Mouse (Mus musculus) Patski (cell line): ENCODE data around the gene Lbx1. TPM values are rescaled to one million over a fixed set of nuclear protein-coding genes. Genes with fewer than 3 reads are reported as not detected.

Experiments
- ATAC-seq: fragments of 100-300 bp; one replicate; pipeline ENCODE4 v1.8.0; 2021
- CTCF ChIA-PET: fragments of 350-600 bp; sonication (Branson Sonifier 250); formaldehyde crosslinking; loops from one replicate; lab custom pipeline; 2022; ENCODE audit warnings: inconsistent platforms; lab: Charles Lee
- POLR2A ChIA-PET: fragments of 350-600 bp; sonication (Branson Sonifier 250); formaldehyde crosslinking; loops from one replicate; lab custom pipeline; 2022; ENCODE audit warnings: antibody characterized with exemption, inconsistent platforms; lab: Charles Lee
- DNase-seq: peaks from one replicate; pipeline ENCODE4 v3.0.0-alpha.2; 2011; ENCODE audit warnings: low read depth, low spot score
- H3K27me3 ChIP-seq: fragments of 371-371 bp; one replicate; pipeline ENCODE4 v1.5.1; 2021
- CTCF ChIP-seq: fragments of 100-300 bp; IDR thresholded peaks from one replicate; pipeline ENCODE4 v1.5.1; 2021
- in situ Hi-C: fragments of 300-500 bp; cut with MboI; formaldehyde crosslinking; loops from 3 replicates; pipeline ENCODE4 v1.11.1; 2018; ENCODE audit warnings: low pct_unique_long_range_greater_than_20kb, mixed read lengths
- polyA plus RNA-seq: library from polyadenylated mRNA; unstranded; gene quantifications from one replicate; pipeline ENCODE4 v1.2.3, GENCODE M21; 2021

The Lbx1 gene
- polyA plus RNA-seq, 1 experiment from 2014 or later: not detected

DNA sequence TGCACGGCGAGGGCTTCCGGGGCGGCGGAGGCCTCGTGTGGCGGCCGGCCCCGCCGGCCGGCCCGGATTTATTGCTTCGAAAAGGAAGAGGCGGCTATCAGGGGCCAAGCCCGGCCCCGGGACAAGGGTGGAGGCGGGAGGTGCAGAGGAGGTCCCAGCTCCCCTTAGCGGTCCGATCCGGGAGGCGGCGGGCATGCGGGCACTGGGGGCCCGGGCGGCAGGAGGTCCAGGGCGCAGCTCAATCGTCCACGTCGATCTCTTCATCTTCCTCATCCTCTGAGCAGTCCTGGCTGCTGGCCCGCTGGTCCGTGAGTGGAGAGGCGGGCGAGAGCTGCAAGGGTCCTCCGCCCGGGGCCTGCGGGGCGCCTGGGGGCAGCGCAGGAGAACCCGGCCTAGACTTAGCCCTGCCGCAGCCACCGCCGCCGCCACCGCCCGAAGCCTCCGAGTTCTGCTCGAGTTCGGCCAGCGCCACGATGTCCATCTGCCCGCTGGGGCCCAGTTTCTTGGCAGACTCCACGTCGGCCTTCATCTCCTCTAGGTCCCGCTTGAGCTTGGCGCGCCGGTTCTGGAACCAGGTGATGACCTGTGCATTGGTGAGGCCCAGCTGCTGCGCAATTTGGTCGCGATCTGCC, 2.0 kb downstream of the Lbx1 start:
- no peak for TF ChIP-seq CTCF
- ATAC-seq (no peak), DNase-seq (no peak)
- ChIA-PET CTCF (no interaction called here), POLR2A (interaction anchor here (0.6 kb wide), 1 partner anchor 54 kb away, joined by 5 read pairs; no protein-coding TSS in a partner anchor)
- in situ Hi-C loops: no loop called here
- H3K27me3 ChIP-seq: peaks cover 93% of the 10 kb centered on the region

DNA sequence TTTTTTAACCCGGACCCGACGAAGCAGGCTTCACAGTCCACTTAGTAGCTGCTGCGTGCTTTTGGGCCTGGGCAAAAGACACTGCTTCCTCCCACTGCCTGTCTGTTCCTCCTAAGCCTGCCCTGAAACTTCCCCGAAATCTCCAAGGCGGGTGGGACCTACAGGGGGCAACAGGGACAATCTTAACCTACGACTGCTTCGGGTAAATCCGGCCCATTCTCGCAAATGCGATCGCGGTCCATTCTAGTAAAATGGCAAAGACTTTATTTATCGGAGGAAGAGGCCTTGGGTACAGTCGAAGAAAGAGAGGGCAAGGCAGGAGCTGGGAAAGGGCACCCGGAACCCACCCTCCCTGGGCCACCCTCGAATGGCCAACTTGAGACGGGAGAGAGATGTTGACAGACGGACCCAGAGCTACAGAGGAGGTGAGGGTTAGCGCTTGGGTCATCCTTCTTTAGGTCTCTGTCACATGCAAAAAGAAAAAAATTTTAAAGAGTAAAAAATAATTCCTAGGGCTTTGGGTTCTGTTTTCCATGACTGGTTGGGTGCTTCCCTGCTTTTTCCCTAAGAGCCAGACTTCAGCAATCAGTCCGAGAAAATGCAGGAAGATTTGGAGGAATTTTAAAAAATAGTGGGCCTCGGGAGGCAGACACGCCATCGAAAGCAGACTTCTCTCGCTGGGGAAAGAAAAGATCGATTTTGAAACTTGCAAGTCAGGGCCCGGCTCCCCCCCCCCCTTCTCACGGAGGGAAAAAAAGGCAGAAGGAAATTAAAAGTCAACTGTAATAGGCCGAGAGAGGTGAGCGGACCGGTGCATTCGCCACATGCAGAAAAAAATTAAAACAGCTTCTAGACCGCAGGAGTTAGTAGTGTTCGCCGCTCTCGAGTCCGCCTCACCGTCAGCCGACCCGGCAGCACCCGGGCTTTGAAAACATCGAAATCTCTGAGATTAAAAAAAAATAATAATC, 2.9 kb downstream of the Lbx1 start:
- DNase-seq: no peak
- ChIA-PET CTCF (no interaction called here), POLR2A (interaction anchor here (0.6 kb wide), 1 partner anchor 53 kb away, joined by 5 read pairs; no protein-coding TSS in a partner anchor)
- ATAC-seq: no peak
- in situ Hi-C loops: no loop called here
- peaks cover 91% of the 10 kb centered on the region for H3K27me3 ChIP-seq
- TF ChIP-seq CTCF: no peak

- in situ Hi-C loops: no loop called here
- CTCF ChIA-PET: no interaction called here
Measured at GRCm38 (mm10) chr19:45232036-45232410, 3.6 kb downstream of the Lbx1 start.

GRCm38 (mm10) chr19:45231383-45232035, 4.1 kb downstream of the Lbx1 start:
- ChIA-PET CTCF (no interaction called here), POLR2A (no interaction called here)
- in situ Hi-C loops: no loop called here
- TF ChIP-seq CTCF: no peak
- DNase-seq (no peak), ATAC-seq (no peak)
- peaks cover 90% of the 10 kb centered on the region for H3K27me3 ChIP-seq

More at GRCm38 (mm10) chr19:45232036-45232410, 3.6 kb downstream of the Lbx1 start:
- POLR2A ChIA-PET: no interaction called here
- peaks cover 91% of the 10 kb centered on the region for H3K27me3 ChIP-seq
- DNase-seq (no peak), ATAC-seq (no peak)
- TF ChIP-seq CTCF: no peak

DNA sequence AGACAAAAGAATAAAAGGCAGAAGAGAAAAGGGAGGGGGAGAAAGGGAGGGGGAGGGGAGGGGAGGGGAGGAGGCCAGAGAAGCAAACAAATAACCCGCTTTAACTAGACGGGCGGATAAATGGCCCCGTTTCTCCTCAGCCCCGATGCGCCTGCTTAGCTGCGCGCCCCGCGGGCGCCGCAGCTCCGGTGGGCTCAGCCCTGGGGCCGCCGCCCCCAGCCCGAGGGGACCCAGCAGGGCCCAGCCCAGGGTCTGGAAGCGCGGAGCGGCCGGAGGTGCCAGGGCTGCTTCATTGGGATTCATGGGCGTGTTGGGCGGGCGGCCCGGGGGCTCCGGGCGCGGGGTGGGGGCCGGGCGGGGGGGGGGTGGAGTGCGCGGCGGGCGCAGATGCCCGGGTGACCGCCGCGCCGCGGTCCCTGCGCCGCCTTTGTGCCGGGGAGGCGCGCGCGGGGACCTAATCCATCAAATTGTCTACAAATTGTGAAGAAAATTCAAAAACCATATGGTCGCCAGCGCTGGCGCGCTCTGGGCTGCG, 4.7 kb downstream of the Lbx1 start:
- in situ Hi-C loops: no loop called here
- no peak for DNase-seq
- ChIA-PET CTCF (no interaction called here), POLR2A (no interaction called here)
- H3K27me3 ChIP-seq: peaks cover 90% of the 10 kb centered on the region
- no peak for TF ChIP-seq CTCF
- ATAC-seq: no peak

DNA sequence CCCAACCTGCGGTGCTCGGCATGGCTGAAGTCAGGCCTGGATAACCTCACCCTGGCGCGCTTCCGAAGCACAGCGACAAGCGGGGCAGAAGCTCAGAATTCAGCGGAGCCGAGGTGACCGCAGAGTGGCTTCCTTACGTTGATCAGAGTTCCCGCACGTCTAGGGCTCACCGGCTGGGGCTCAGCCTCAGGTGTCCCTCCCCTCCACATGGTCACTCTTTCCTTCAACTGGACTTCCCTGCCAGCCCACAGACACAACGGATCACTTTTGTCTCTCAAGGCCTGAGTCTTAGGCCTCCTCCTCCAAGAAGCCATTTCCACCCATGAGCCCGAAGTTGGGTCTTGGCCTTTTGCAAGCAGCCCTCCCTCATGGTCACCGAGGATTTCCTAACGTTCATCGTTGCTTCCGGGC, 5.4 kb downstream of the Lbx1 start:
- H3K27me3 ChIP-seq: peaks cover 89% of the 10 kb centered on the region
- POLR2A ChIA-PET: no interaction called here
- DNase-seq (no peak), ATAC-seq (no peak)
- CTCF ChIA-PET: no interaction called here
- in situ Hi-C loops: no loop called here
- no peak for TF ChIP-seq CTCF

DNA sequence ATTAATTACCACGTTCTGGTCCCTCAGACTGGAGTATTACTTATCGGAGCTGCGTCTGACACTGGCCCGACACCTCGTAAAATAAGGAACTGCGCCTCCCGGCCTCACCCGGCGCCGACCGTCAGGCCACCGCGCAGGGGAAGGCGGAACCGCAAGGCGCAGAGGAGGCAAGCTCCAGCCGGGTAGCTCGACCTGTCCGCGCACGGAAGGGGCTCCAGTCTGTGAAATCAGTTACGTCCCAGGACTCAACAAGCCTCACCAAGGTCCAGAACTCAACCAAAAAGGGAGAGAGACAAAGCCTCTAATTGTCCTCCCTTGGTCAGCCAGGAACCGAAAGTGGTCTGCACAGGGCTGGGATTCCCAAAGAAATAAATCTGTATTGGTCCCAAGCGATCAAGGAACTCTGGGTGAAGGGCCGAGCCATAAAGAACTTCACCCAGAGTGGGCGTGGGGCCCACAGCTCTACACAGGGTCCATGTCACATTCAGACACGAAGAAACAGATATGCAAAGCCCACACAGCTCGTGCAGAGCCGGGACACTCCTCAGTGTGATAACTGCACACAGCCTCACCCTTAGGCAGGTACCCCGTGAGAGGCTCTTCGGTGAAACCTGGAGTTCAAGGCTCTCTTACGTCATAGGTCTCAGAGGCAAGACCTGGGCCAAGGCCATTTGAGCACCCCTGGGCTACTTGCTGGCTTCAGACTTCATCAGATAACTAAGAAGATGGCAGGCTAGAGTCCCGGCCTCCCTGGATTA, 6.1 kb downstream of the Lbx1 start:
- no peak for TF ChIP-seq CTCF
- CTCF ChIA-PET: no interaction called here
- ATAC-seq (no peak), DNase-seq (no peak)
- POLR2A ChIA-PET: no interaction called here
- peaks cover 90% of the 10 kb centered on the region for H3K27me3 ChIP-seq
- in situ Hi-C loops: loop anchor here (10.0 kb wide), 1 partner anchor 515 kb away; the partner anchor contains the start of genes Fgf8 and Npm3

- ATAC-seq (no peak), DNase-seq (no peak)
- TF ChIP-seq CTCF: no peak
- CTCF ChIA-PET: no interaction called here
- POLR2A ChIA-PET: interaction anchor here (0.6 kb wide), 1 partner anchor 11 kb away, joined by 3 read pairs; no protein-coding TSS in a partner anchor
- in situ Hi-C loops: loop anchor here (10.0 kb wide), 1 partner anchor 516 kb away; the partner anchor contains the start of genes Fgf8 and Npm3
- peaks cover 88% of the 10 kb centered on the region for H3K27me3 ChIP-seq
Measured at GRCm38 (mm10) chr19:45228781-45229180, 6.8 kb downstream of the Lbx1 start.

DNA sequence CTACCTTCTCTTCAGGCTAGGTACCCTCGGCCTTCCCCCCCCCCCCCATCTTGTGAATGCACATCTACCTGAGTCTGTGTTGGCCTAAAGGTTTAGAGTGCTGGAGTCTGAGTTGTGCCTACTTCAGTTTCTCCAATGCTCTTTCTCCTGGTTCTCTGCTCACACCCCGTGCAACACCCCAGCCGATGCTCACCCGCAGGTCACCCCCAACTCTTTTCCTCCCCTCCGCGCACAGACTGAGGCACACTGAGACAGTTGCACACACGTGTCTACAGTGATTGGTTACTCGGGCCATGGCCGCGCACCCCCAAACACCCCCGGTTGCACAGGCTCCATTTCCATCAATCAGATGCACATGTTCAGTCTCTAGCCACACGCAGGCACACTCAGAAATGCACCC, 7.5 kb downstream of the Lbx1 start:
- DNase-seq (no peak), ATAC-seq (no peak)
- in situ Hi-C loops: loop anchor here (10.0 kb wide), 1 partner anchor 517 kb away; the partner anchor contains the start of genes Fgf8 and Npm3
- peaks cover 88% of the 10 kb centered on the region for H3K27me3 ChIP-seq
- no peak for TF ChIP-seq CTCF
- ChIA-PET POLR2A (interaction anchor here (0.6 kb wide), 1 partner anchor 10 kb away, joined by 3 read pairs; no protein-coding TSS in a partner anchor), CTCF (interaction anchor here (0.9 to 1.3 kb wide), 2 partner anchors 39 to 317 kb away, joined by 3 read pairs; no protein-coding TSS in a partner anchor)
